Mouse (Mus musculus) NIH3T3 (cell line): ENCODE measurements around the gene Pik3cb.
A peak's percentile ranks its signal among the peaks of the same experiment; 100 is the strongest.

ENCODE experiments used
- DNase-seq: peaks from one replicate; pipeline ENCODE4 v3.0.0-alpha.2; 2012; ENCODE audit warnings: low read depth

Pik3cb gene

DNA sequence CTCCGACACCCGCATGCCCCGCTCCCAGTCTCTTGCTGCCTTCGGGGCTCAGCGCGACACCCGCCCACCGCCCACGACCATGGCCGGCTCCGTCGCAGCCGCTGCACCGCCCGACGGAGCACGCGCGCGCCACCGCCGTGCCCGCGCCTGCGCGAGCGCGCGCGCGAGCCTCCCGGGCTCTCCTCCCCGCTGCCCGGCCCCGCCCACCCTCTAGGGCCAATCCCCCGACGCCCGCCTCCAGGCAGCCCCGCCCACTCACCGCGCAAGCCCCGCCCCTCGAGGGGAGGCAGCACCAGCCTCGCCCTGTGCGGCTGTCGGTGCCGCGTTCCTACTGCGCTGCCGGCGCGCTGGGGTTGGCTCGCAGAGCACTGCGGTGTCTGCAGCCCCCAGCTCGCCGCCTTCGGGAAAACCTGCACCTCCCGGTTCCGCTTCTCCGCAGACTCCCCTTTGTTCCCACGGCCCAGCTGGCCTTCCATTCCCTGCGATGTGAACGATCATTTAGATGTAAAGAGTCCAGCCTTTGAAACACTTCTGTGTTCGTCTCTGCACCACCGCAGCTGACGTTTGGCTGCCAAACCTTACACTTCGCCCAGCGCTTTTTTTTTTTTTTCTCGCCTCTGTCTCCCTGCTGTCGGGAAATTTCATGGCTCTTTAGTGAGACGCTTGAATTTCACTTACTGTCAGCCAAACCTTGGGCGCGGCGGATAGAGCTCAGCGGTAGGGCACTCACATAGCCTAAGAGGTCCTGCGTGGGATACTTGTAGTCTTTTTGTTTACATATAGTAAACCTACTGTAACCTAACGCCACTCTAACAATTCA is at the start of gene Pik3cb:
Gene Pik3cb, minus strand, starts transcription at position 559 of the 820 bp plus-strand sequence.
- peak; percentile 97 for DNase-seq

DNA sequence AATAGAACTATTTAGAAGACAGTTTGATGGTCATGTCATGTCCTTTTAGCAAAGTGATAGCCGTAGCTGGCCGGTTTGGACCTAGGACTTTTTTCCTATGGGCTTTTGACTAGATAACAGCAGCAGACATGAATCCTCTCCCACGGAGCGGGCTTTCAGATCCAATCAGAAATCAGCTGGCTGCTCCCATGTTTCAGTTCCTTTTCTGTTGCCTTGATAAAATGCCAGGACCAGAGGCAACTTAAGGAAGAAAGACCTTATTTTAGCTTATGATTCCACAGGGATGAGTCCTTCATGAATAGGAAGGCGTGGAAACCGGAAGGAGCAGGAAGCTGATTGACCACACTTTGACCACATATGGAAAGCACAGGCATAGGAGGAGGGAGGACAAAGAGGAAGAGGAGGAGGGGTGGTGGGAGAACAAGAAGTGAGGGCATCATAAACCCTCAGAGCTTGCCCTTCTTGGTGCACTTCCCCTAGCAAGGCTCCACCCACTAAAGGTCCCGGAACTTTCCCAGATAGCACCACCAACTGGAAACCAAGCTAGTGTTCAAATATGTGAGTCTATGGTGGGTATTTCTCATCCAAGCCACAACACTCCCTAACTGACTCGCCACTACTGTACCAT is 42.7 kb upstream of the Pik3cb start:
- peak; percentile 46 for DNase-seq

DNA sequence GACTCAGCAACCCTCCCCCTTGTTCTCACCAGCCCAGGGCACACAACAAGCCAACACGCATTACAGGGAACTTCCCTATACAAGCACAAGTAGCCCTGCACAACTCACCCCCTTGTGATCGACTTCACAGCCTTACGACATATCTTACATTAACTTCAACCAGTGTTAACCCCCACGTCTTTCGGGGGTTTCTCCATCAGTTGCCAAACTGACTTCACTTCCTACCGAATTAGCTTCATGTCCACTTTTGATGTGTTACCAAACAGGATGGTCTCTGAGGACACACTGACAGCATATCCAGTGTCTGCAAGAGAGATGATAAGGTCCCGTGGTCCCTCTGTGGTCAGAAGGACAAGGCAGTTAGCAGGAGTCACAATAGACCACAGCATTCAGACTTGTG is 41.7 kb upstream of the Pik3cb start:
- no peak for DNase-seq

DNA sequence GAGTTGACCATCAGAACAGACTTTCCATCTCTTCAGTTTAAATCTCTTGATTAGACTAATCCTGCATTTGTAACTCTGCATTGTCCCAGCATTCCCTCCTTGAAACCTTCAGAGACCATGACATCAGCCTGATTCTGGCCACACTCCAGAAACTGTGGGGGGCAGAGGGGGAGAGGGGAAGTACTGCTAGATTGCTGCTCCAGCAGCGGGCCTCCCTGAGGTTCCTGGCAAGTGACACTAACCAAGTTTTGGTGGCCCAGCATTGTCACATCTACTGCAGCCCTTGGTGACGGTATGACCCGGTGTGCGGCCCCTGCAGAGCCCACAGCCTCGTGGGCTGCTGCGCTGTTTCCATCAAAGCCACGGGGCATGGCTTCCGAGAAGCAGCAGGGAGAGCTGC is 39.9 kb upstream of the Pik3cb start:
- peak; percentile 16 for DNase-seq

DNA sequence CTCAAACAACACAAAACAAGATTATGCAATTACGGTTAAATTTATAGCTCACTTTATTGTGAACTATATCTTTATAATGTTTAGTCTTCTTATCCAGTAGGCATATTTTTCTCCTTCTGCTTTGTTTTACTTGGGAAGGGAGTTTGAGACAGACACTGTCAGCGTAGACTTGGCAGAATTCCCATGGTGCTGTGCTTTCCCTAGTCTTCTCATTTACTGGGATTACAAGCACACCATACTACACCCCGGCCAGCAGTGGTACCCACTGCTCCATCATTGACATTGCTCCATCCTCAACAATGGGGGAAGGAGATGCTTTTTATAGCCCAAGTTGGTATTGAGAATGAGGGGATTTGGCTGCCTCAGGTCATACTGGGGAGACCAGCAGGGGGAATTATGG is 38.3 kb upstream of the Pik3cb start:
- no peak for DNase-seq

DNA sequence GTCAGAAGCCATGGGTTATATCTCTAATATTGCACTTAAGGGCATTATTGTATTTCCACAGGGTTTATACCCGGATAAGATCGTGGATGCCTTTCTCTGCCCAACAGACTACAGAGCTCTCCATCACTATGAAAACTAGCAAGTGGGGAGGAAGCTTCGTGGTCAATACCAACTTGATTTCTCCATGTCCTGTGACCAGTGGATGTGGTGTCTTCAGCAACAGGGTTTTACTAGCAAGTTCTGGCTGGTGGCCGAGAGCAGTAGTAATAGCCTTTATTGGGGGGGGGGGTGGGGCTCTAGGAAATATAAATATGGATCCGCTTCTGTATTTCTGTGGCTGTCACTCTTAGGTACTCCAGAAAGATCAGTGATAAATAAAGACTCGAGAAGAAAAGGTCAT is 35.4 kb upstream of the Pik3cb start:
- DNase-seq: no peak

DNA sequence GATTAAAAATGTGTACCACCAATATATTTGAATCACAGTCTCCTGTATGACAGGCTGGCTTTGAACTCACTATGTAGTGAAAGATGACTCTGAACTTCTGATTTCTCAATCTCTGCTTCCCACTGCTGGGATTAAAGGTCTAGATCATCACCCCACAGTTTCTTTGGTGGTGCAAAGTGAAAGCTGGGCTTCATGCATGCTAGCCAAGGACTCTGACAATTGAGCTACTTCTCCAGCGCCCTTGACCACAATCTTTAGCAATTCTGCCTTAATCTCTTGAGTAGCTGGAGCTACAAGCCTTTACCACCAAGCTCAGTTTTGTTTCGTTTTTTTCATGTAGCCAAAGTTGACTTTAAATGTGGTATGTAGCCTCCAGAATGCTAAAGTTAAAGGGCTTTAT is 32.4 kb upstream of the Pik3cb start:
- no peak for DNase-seq

DNA sequence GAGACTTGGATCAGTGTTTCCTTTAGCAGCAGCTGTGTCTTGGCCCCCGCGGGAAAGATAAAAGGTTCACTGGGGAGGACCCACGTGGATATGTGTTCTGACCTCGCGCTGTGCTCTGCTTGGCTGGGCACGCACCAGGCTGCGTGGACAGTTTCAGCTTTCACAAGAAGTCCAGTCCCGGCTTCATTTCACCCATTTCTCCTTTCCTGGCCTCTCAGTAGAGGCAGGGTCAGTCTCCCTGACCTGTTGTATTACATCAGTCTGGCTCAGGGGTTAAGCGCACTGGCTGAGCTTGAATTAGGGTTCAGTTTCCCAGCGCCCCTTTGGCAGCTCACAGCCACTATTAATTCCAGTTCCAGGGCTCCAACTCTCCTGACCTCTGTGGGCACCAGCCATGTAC is 30.8 kb upstream of the Pik3cb start:
- no peak for DNase-seq

DNA sequence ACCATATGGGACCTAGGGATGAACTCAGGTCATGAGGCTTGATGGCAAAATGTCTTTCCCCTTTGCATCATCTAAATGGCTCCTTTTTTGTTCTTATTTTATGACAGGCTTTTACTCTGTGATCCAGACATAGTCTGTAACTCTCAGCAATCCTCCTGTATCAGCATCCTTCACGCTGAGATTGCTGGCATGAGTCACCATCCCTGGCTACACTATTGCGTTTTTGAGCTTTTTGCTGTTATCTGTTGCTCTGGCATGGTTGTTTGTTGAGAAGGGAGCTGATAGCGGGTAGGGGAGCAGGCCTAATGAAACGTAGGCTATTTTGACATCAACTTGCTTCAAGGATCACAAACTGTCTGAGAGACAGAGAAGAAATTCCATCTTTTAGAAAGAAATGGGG is 28.6 kb upstream of the Pik3cb start:
- no peak for DNase-seq

DNA sequence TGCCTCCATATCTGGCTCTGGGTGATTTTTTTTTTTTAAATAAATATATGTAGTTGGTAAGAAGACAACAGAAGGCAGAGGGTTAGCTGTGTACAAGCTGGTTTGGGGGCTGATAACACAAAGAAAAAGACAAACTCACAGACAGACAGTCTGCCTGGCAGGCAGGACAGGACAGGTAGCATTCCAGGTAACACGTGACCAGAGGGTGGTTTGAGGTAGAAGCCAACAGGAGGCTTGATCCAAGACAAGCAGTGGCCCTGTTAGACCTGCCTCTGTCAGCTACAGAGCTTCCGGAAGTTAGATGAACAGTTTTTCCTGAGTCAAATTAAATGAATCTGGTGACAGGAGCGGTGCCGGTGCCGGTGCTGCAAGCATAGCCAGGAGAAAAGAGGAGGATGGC is 26.5 kb upstream of the Pik3cb start:
- DNase-seq: no peak

DNA sequence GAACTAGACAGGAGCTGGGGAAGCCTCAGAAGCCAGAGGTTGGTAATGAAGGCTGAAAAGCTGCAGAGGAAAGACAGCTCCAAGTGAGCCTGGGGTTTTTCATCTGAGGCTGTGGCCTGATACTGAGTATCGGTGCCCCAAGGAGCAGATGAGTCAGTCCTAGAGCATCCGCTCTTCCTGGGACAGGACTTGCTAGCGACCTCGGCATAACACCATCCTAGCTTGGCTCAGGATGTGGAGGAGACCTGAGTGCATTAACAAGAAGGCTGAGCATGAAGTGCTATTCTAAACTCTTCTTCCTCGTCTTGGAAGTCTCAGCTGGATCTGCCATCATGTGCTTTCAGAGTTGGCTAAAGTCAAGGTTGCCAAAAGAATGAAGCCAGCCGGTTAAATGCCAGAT is 25.5 kb upstream of the Pik3cb start:
- peak; percentile 48 for DNase-seq

DNA sequence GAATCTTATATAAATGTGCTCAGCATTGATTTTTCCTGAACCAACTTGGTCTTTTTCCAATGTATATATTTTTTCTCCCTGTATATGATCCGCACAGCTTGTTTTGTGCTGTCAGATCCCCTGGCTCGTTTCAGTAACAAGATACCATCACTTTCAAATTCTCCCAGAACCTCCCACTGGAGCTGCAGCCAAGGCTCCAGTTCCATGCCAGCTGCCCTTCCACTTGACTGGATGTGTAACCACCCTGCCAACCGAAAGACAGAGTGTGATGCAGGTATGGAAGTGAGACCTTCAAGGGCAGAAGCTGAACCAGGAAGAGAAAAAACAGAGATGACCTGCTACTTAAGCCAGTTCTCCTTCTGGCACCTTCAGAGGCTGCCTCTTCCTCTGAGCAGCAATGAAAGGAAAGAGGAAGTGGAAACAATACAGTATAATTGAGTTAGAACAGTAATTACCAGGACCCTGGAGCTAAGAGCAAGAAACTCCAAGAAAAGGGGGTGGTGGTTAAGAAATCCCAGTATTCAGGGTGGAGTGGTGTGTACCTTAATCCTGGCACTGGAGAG is 24.3 kb upstream of the Pik3cb start:
- DNase-seq: peak; percentile 76

DNA sequence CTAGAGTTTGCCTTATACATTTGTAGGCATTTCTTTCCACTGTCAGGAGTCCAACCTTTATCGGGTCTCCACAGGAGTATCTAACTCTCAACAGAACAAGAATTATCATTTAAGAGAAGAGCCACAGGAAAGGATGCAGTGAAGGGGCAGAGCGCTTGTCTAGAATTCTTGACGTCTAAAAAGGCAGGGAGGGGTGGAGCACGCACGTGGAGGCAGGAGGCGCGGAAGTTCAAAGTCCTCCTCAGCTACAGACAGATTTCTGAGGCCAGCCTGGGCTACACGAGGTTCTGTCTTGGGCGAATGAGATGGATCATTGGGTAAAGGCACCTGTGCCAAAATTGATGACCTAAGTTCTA is 23.7 kb upstream of the Pik3cb start:
- no peak for DNase-seq

DNA sequence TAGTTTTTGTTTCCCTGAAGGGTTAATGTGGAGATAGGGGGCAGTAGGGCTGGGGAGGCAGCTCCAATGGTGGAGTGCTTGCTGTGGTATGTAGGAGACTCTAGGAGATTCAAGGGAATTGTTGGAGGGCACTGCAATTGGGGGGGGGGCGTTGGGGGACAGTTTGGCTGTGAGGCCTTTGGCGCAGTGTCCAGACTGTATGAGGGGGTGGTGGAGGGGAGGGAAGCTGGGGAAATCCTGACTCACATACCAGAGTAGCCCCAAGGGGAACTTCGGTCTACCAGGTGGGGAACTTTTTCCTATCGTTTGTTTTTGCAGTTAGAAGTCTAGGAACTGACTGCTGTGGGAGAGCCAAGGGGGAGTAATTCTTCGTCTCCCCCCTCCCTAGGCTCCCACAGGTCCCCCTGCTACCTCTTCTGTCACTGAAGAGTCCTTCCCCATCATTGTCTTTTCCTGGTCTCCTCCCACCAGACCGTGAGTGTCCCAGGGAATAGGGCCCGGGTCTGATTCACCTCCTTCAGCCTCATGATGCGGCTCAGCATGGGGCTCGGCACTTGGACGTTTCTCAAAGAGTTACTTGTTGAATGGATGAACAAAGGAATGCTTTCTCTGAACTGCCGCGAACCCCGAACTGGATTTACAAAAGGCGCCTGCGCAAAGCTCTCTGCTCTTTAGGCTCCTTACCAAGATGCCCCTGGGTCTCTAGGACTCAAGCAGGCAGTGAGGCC is 23.2 kb upstream of the Pik3cb start:
- DNase-seq: peak; percentile 90

DNA sequence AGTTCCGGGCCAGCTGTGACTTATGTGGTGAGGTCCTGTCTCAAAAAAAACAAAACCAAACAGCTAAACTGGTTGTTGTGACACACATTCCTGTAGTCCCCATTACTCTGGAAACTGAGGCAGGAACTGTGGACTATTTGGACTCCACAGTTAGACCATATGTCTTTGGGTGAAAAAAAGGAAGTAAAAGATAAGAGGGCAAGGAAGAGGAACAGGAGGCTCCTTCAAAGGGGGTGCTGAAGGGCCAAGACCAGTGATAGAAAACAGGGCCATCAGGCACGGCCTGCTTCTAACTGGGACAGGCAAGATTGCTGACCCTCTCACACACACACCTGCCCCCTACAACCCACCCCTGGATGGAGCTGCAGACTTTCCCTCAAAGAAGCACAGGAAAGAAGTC is 22.4 kb upstream of the Pik3cb start:
- no peak for DNase-seq

DNA sequence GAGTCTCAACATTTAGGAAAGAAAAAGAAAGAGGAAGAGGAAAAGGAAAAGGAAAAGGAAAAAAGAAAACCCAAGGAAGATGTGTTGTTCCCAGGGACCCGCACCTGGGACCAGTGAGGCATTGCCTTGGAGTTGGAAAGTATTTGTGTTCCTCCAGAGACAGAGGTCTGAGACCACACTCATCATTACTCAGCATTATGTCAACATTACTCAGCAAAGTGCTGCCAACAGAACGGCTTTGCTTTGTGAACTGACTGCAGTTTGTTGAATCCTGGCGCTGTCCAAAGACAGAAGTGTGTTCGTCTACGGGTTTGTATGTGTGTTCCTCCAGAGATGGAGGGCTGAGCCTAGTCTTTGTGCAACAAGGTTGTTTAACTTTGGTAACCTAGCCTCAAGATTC is 20.4 kb upstream of the Pik3cb start:
- DNase-seq: peak; percentile 82

DNA sequence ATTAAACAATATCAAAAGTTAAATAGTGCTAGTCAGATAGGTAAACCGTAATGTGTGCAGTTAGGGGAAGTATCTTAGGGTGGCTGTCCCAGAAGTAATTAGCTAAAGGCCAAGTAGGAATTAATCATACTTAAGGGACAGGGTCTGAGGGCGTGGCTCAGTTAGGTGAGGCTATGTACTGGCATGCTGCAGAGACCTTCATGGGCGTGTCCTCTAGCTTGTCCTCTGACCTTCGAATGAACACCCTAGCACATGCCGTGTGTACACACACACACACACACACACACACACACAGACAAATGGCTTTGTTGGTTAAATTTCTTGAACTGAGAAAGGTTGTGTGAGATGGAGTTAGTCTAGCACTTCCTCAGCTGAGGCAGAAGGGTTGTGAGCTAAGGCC is 19.5 kb upstream of the Pik3cb start:
- no peak for DNase-seq

DNA sequence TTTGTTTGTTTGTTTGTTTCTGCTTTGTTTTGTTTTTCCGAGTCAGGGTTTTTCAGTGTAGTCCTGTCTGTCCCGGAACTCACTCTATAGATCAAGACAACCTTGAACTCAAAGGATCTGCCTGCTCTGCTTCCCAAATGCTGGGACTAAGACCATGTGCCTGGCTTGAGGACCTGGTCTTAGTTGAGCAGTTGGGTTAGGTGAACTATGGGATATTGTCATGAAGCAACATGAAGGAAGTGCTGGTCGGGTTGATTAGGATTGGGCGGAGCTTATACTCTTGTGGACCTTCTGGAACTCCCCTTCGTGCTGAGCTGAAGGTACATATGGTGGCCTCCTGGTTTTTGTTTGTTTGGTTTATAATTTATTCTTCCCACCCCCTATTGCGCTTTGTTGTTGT is 18.3 kb upstream of the Pik3cb start:
- no peak for DNase-seq

DNA sequence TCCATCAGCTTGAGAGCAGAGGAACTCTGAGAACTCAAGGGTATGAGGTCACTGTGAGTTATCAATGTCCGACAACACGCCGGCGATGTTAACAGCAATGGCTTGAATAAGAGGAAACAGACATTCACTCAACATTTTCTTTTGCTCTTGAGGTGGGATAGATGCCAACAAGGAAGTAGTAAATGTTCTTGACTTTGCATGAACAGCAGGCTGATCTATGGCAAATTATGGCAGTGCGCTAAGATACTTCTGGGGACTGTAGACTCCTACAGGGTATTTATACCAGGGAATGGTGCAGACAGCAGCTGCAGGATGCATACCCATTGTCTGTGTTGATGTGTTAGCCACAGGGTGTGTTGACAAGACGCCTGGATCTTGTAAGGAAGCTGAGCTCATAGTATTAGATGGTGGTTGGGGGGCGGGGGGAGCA is 17.8 kb upstream of the Pik3cb start:
- no peak for DNase-seq

DNA sequence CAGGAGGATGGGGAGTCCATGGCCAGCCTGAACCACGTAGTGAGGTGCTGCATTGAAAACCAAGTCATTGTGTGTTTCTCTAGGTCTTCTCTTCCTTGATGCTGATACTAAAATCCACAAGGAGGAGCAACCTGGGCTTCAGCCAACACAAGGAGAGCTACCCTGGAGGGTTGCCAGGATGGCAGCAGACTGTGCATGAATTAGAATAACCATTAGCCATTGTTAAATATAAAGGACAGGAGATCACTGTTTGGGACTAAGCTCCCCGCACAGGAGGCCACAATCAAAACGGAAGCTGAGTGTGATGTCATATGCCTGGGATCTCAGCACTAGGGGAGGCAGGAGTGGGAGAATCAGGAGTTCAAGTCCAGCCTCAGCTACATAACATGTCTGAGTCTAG is 13.2 kb upstream of the Pik3cb start:
- peak; percentile 60 for DNase-seq

DNA sequence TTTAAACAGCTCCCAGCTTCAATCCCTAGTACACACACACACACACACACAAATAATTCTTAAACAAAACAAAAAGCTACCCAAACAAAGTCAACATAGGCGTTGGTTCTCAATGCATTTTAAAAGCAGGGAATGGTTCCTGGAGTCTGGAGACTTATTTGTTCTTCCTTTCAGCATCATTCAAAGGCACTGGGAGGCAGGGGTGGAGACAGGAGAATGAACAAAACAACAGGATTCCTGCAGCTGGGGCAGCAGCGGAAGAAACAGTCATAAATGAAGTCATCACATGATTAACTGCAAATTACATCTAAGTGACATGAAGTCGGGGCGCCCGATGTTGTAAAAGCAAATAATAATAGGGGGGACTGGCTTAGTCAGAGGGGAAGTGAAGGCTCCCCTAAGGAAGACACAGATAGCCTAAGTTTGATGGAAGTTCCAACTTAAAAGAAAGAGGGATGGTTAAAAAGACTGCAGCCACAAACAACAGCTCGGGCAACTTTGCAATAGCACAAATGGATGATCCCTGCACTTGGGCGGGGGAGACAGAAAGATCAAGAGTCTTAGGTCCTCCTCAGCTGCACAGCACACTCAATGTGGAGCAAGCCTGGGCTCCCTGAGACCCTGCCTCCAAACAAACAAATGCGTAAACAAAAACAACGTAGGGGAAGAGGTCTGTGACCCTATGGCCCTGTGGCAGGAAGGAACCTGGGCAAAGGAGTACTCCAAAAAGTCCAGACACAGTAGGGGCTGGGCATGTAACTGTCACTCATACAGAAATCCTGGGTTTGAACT is 12.5 kb upstream of the Pik3cb start:
- DNase-seq: peak; percentile 40
